Mouse (Mus musculus): ENCODE measurements around the gene Apol7c. TPM values are rescaled to one million over a fixed set of nuclear protein-coding genes. Genes with fewer than 3 reads are reported as not detected.
A peak's percentile ranks its signal among the peaks of the same experiment; 100 is the strongest.
"Not testable (repeated sequence)": the region's sequence is repeated elsewhere in the genome, so short reads cannot be mapped to it uniquely, and the experiment has no call there.

Gene Apol7c
- total RNA-seq (2021): not detected

- DNase-seq (ENCODE audit: extremely low spot score in 1 of 2, low spot score in 2 of 2): no peak
- intact Hi-C loops (cut with DNase I): no loop called here
Measured at GRCm38 (mm10) chr15:77533216-77533615, at the start of gene Apol7c. TSS of gene Apol7c (minus strand) at chr15:77533316.

- peak in 1 of 2 experiments; percentile 75 for DNase-seq (ENCODE audit: extremely low spot score in 1 of 2, low spot score in 2 of 2)
- intact Hi-C loops (cut with DNase I): no loop called here
Measured at GRCm38 (mm10) chr15:77581681-77582080, 48.6 kb upstream of the Apol7c start.

- no peak for DNase-seq (ENCODE audit: extremely low spot score in 1 of 2, low spot score in 2 of 2)
- intact Hi-C loops (cut with DNase I): no loop called here
Measured at GRCm38 (mm10) chr15:77579311-77579710, 46.2 kb upstream of the Apol7c start.

- DNase-seq (ENCODE audit: extremely low spot score in 1 of 2, low spot score in 2 of 2): no peak
- intact Hi-C loops (cut with DNase I): no loop called here
Measured at GRCm38 (mm10) chr15:77578801-77579200, 45.7 kb upstream of the Apol7c start.

- intact Hi-C loops (cut with DNase I): no loop called here
- no peak for DNase-seq (ENCODE audit: extremely low spot score in 1 of 2, low spot score in 2 of 2)
Measured at GRCm38 (mm10) chr15:77563219-77563618, 30.1 kb upstream of the Apol7c start.

- DNase-seq (ENCODE audit: extremely low spot score in 1 of 2, low spot score in 2 of 2): no peak
- intact Hi-C loops (cut with DNase I): no loop called here
Measured at GRCm38 (mm10) chr15:77561792-77562191, 28.7 kb upstream of the Apol7c start, which contains the start of gene 1700025B11Rik. TSS of gene 1700025B11Rik (minus strand) at chr15:77561892.

- not testable (repeated sequence) for DNase-seq (ENCODE audit: extremely low spot score in 1 of 2, low spot score in 2 of 2)
- intact Hi-C loops (cut with DNase I): loop anchor here (2.0 kb wide), 1 partner anchor 74 kb away; no protein-coding TSS in a partner anchor
Measured at GRCm38 (mm10) chr15:77539221-77539620, 6.1 kb upstream of the Apol7c start.

GRCm38 (mm10) chr15:77523186-77523843 lies 9.8 kb downstream of the Apol7c start:
- intact Hi-C loops (cut with DNase I): loop anchor here (5.0 kb wide), 1 partner anchor 109 kb away; no protein-coding TSS in a partner anchor
- peak in 1 of 2 experiments; percentile 66 for DNase-seq (ENCODE audit: extremely low spot score in 1 of 2, low spot score in 2 of 2)

- intact Hi-C loops (cut with DNase I): loop anchor here (5.0 kb wide), 1 partner anchor 112 kb away; no protein-coding TSS in a partner anchor
- not testable (repeated sequence) for DNase-seq (ENCODE audit: extremely low spot score in 1 of 2, low spot score in 2 of 2)
Measured at GRCm38 (mm10) chr15:77520596-77520995, 12.5 kb downstream of the Apol7c start.

- DNase-seq (ENCODE audit: extremely low spot score in 1 of 2, low spot score in 2 of 2); intact Hi-C loops (cut with DNase I): not testable (repeated sequence)
Measured at GRCm38 (mm10) chr15:77507966-77508365, 25.1 kb downstream of the Apol7c start, which contains the start of gene Apol11a. TSS of gene Apol11a (plus strand) at chr15:77508271.

GRCm38 (mm10) chr15:77494694-77495093 lies 38.4 kb downstream of the Apol7c start:
- intact Hi-C loops (cut with DNase I); DNase-seq (ENCODE audit: extremely low spot score in 1 of 2, low spot score in 2 of 2): not testable (repeated sequence)

- DNase-seq (ENCODE audit: extremely low spot score in 1 of 2, low spot score in 2 of 2); intact Hi-C loops (cut with DNase I): not testable (repeated sequence)
Measured at GRCm38 (mm10) chr15:77493181-77493580, 39.9 kb downstream of the Apol7c start.

GRCm38 (mm10) chr15:77482140-77482794 lies 50.8 kb downstream of the Apol7c start:
- no peak for DNase-seq (ENCODE audit: extremely low spot score in 1 of 2, low spot score in 2 of 2)
- intact Hi-C loops (cut with DNase I): no loop called here

GRCm38 (mm10) chr15:77476693-77477092 lies 56.4 kb downstream of the Apol7c start, which contains the start of gene Apol10a:
TSS of gene Apol10a (plus strand) at chr15:77477047.
- intact Hi-C loops (cut with DNase I); DNase-seq (ENCODE audit: extremely low spot score in 1 of 2, low spot score in 2 of 2): not testable (repeated sequence)

Other genes starting within 250 kb of the Apol7c start
- gene Rbfox2, start 226.3 kb downstream of the Apol7c start, total RNA-seq (2021): 100 to 1,000 TPM; 262 to 269 TPM
- gene Apol7a, start 134.2 kb downstream of the Apol7c start, total RNA-seq (2021): under 1 TPM; 0.49 to 0.71 TPM
- under 1 TPM; 0.55 to 0.81 TPM for gene Apol9a, start 122.2 kb downstream of the Apol7c start, total RNA-seq (2021)
- gene Apol7b, start 85.8 kb downstream of the Apol7c start, total RNA-seq (2021): under 1 TPM in 1 of 2 experiments, not detected in 1; 0.32 TPM
- not detected for gene Apol10a, start 56.3 kb downstream of the Apol7c start, total RNA-seq (2021)
- not detected for gene Apol11a, start 25.0 kb downstream of the Apol7c start, total RNA-seq (2021)
- gene 1700025B11Rik, start 28.6 kb upstream of the Apol7c start, total RNA-seq (2021): not detected
- not detected for gene Apol10b, start 62.8 kb upstream of the Apol7c start, total RNA-seq (2021)
- gene Gm36245, start 65.9 kb upstream of the Apol7c start, total RNA-seq (2021): not detected
- not detected for gene Apol11b, start 110.0 kb upstream of the Apol7c start, total RNA-seq (2021)
- not detected for gene Apol7e, start 165.5 kb upstream of the Apol7c start, total RNA-seq (2021)
- gene Apol9b, start 195.7 kb upstream of the Apol7c start, total RNA-seq (2021): under 1 TPM in 1 of 2 experiments, not detected in 1; 0.30 TPM
- gene Apol8, start 223.7 kb upstream of the Apol7c start, total RNA-seq (2021): 1 to 10 TPM in 1 of 2 experiments, under 1 TPM in 1; 0.97 to 1.2 TPM

All from left cerebral cortex, postnatal 10 days (tissue).